Mouse (Mus musculus): ENCODE data around the gene Mettl23. TPM values are rescaled to one million over a fixed set of nuclear protein-coding genes. Genes with fewer than 3 reads are reported as not detected.
A peak's percentile ranks its signal among the peaks of the same experiment; 100 is the strongest.
"Not testable (repeated sequence)": the region's sequence is repeated elsewhere in the genome, so short reads cannot be mapped to it uniquely, and the experiment has no call there.

Gene Mettl23
- total and polyA plus RNA-seq, 2 experiments from 2014 or later: 32.2 to 47.4 TPM

- DNase-seq (ENCODE audit: low spot score): no peak
- no peak for TF ChIP-seq CTCF (IDR thresholded peaks at IDR 0.05)
- Histone ChIP-seq H3K4me2 (ENCODE audit: low read depth, low read length, poor library complexity, severe bottlenecking) (peak overlapping the region; percentile 84; the same call in 1 of the 2 replicates), H3K4me3 (ENCODE audit: low read depth, low read length) (no peak overlapping the region), H3K4me1 (ENCODE audit: insufficient read depth, low read length) (peaks cover 3% of the 10 kb centered on the region; the same call in 1 of the 2 replicates), H3K9me3 (ENCODE audit: low read length) (no peaks in the 10 kb centered on the region), H3K27ac (ENCODE audit: low read depth, low read length) (no peak overlapping the region), H3K36me3 (ENCODE audit: insufficient read depth, low read length) (peaks cover 46% of the 10 kb centered on the region), H3K27me3 (ENCODE audit: insufficient read depth, low read length) (no peaks in the 10 kb centered on the region), H3K9ac (replicated peaks; ENCODE audit: low read length, poor library complexity, severe bottlenecking) (peak overlapping the region; percentile 36; the same call in 1 of the 2 replicates)
- no peak for ATAC-seq (ENCODE audit: low FRiP score)
- 91% methylated on average over 4 of the region's 4 CpGs for WGBS
Observed at GRCm38 (mm10) chr11:116840748-116841147, 2.3 kb upstream of the Mettl23 start.

GRCm38 (mm10) chr11:116842531-116843260 lies 382 bp upstream of the Mettl23 start:
- H3K9ac ChIP-seq (replicated peaks; ENCODE audit: low read length, poor library complexity, severe bottlenecking): peak overlapping the region; percentile 81
- WGBS: under 1% methylated on average over 72 of the region's 73 CpGs
- peak; percentile 8; the same call in 1 of the 2 replicates for TF ChIP-seq CTCF (IDR thresholded peaks at IDR 0.05)
- H3K9me3 ChIP-seq (ENCODE audit: low read length): no peaks in the 10 kb centered on the region
- peak; percentile 56 for ATAC-seq (ENCODE audit: low FRiP score)
- H3K4me1 ChIP-seq (ENCODE audit: insufficient read depth, low read length): peaks cover 3% of the 10 kb centered on the region; the same call in 1 of the 2 replicates
- H3K36me3 ChIP-seq (ENCODE audit: insufficient read depth, low read length): peaks cover 30% of the 10 kb centered on the region
- H3K27me3 ChIP-seq (ENCODE audit: insufficient read depth, low read length): no peaks in the 10 kb centered on the region
- H3K27ac ChIP-seq (ENCODE audit: low read depth, low read length): peak overlapping the region; percentile 95
- peak overlapping the region; percentile 84 for H3K4me2 ChIP-seq (ENCODE audit: low read depth, low read length, poor library complexity, severe bottlenecking)
- peak; percentile 70 for DNase-seq (ENCODE audit: low spot score)
- H3K4me3 ChIP-seq (ENCODE audit: low read depth, low read length): peak overlapping the region; percentile 86

GRCm38 (mm10) chr11:116846593-116847181 lies 3.6 kb downstream of the Mettl23 start:
- no peak overlapping the region for H3K4me3 ChIP-seq (ENCODE audit: low read depth, low read length)
- H3K27ac ChIP-seq (ENCODE audit: low read depth, low read length): no peak overlapping the region
- no peak for ATAC-seq (ENCODE audit: low FRiP score)
- TF ChIP-seq CTCF (IDR thresholded peaks at IDR 0.05): no peak
- no peak for DNase-seq (ENCODE audit: low spot score)
- H3K9me3 ChIP-seq (ENCODE audit: low read length): no peaks in the 10 kb centered on the region
- no peak overlapping the region for H3K4me2 ChIP-seq (ENCODE audit: low read depth, low read length, poor library complexity, severe bottlenecking)
- H3K36me3 ChIP-seq (ENCODE audit: insufficient read depth, low read length): peaks cover 9% of the 10 kb centered on the region; the same call in 1 of the 2 replicates
- H3K4me1 ChIP-seq (ENCODE audit: insufficient read depth, low read length): peaks cover 3% of the 10 kb centered on the region; the same call in 1 of the 2 replicates
- WGBS: 73% methylated on average over 4 of the region's 4 CpGs
- no peaks in the 10 kb centered on the region for H3K27me3 ChIP-seq (ENCODE audit: insufficient read depth, low read length)
- H3K9ac ChIP-seq (replicated peaks; ENCODE audit: low read length, poor library complexity, severe bottlenecking): no peak overlapping the region

- Histone ChIP-seq H3K4me3 (ENCODE audit: low read depth, low read length) (no peak overlapping the region), H3K4me2 (ENCODE audit: low read depth, low read length, poor library complexity, severe bottlenecking) (no peak overlapping the region), H3K4me1 (ENCODE audit: insufficient read depth, low read length) (0 out of 2 replicates have a peak, but pooled peaks cover 3% of the 10 kb centered on the region), H3K9me3 (ENCODE audit: low read length) (no peaks in the 10 kb centered on the region), H3K36me3 (ENCODE audit: insufficient read depth, low read length) (peaks cover 9% of the 10 kb centered on the region; the same call in 1 of the 2 replicates), H3K27ac (ENCODE audit: low read depth, low read length) (no peak overlapping the region), H3K27me3 (ENCODE audit: insufficient read depth, low read length) (no peaks in the 10 kb centered on the region), H3K9ac (replicated peaks; ENCODE audit: low read length, poor library complexity, severe bottlenecking) (no peak overlapping the region)
- DNase-seq (ENCODE audit: low spot score) (no peak), ATAC-seq (ENCODE audit: low FRiP score) (no peak)
- no peak for TF ChIP-seq CTCF (IDR thresholded peaks at IDR 0.05)
- 79% methylated on average over 3 of the region's 3 CpGs for WGBS
Observed at GRCm38 (mm10) chr11:116847187-116848085, 4.4 kb downstream of the Mettl23 start.

- 88% methylated on average over 5 of the region's 5 CpGs for WGBS
- no peak for DNase-seq (ENCODE audit: low spot score)
- Histone ChIP-seq H3K4me1 (ENCODE audit: insufficient read depth, low read length) (0 out of 2 replicates have a peak, but pooled peaks cover 3% of the 10 kb centered on the region), H3K36me3 (ENCODE audit: insufficient read depth, low read length) (peaks cover 9% of the 10 kb centered on the region; the same call in 1 of the 2 replicates), H3K27ac (ENCODE audit: low read depth, low read length) (no peak overlapping the region), H3K4me2 (ENCODE audit: low read depth, low read length, poor library complexity, severe bottlenecking) (no peak overlapping the region), H3K9ac (replicated peaks; ENCODE audit: low read length, poor library complexity, severe bottlenecking) (no peak overlapping the region), H3K27me3 (ENCODE audit: insufficient read depth, low read length) (no peaks in the 10 kb centered on the region), H3K9me3 (ENCODE audit: low read length) (no peaks in the 10 kb centered on the region), H3K4me3 (ENCODE audit: low read depth, low read length) (no peak overlapping the region)
- TF ChIP-seq CTCF (IDR thresholded peaks at IDR 0.05): no peak
- ATAC-seq (ENCODE audit: low FRiP score): no peak
Observed at GRCm38 (mm10) chr11:116848086-116848876, 5.2 kb downstream of the Mettl23 start.

- not testable (repeated sequence) for H3K9me3 ChIP-seq (ENCODE audit: low read length); H3K4me3 ChIP-seq (ENCODE audit: low read depth, low read length); H3K9ac ChIP-seq (replicated peaks; ENCODE audit: low read length, poor library complexity, severe bottlenecking); H3K27ac ChIP-seq (ENCODE audit: low read depth, low read length); H3K4me2 ChIP-seq (ENCODE audit: low read depth, low read length, poor library complexity, severe bottlenecking); DNase-seq (ENCODE audit: low spot score); H3K36me3 ChIP-seq (ENCODE audit: insufficient read depth, low read length); ATAC-seq (ENCODE audit: low FRiP score); H3K27me3 ChIP-seq (ENCODE audit: insufficient read depth, low read length); H3K4me1 ChIP-seq (ENCODE audit: insufficient read depth, low read length)
- 85% methylated on average over 2 of the region's 2 CpGs for WGBS
Observed at GRCm38 (mm10) chr11:116848877-116849178, 5.8 kb downstream of the Mettl23 start.

All from midbrain, postnatal 0 days (tissue).